Mouse (Mus musculus) liver, embryonic 18 days (tissue): ENCODE data around the gene Myo10. TPM values are rescaled to one million over a fixed set of nuclear protein-coding genes. Genes with fewer than 3 reads are reported as not detected.

ENCODE experiments used
- polyA plus RNA-seq: library from polyadenylated mRNA; depleted of rRNA; stranded (reverse); fragments of >200 nt; gene quantifications from 2 replicates; pipeline ENCODE4 v1.2.3, GENCODE M21; 2012; rRNA removed

Gene Myo10
- polyA plus RNA-seq, result 3.9 and 4.9 TPM in 2 replicates

GRCm38 (mm10) chr15:25622200-25622866 is at the start of gene Myo10:
TSS of gene Myo10 (plus strand) at chr15:25622525.

GRCm38 (mm10) chr15:25843086-25843991 is 221.0 kb downstream of the Myo10 start, which contains the start of gene Retreg1:
TSS of gene Retreg1 (plus strand) at chr15:25843180.

Other genes starting within 250 kb of the Myo10 start
- 3.9 and 4.3 TPM in 2 replicates for gene Basp1, start 208.8 kb upstream of the Myo10 start, polyA plus RNA-seq
- 10.1 and 12.2 TPM in 2 replicates for gene Retreg1, start 220.7 kb downstream of the Myo10 start, polyA plus RNA-seq